Mouse (Mus musculus): ENCODE results near the gene Onecut3.

Onecut3 gene

DNA sequence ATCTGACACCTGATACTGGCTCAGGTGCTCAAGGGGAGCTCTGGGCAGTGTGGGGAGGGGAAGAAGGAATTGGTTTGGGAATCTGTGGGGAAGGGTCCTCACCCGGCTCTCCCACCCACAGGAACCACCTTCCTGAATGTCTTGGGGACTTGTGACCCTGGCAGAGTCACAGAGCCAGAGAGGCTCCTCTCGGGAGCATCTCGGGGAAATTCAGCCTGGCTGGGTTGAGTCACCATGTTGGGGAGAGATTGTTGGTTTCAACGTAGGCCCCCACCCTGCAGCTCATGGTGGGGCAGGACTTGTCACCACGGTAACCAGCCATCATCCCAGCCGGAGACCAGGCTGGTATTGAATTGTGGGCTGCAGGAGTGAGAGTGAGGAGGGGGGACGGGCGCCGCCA lies 10.1 kb downstream of the Onecut3 start:
- no peak for DNase-seq

DNA sequence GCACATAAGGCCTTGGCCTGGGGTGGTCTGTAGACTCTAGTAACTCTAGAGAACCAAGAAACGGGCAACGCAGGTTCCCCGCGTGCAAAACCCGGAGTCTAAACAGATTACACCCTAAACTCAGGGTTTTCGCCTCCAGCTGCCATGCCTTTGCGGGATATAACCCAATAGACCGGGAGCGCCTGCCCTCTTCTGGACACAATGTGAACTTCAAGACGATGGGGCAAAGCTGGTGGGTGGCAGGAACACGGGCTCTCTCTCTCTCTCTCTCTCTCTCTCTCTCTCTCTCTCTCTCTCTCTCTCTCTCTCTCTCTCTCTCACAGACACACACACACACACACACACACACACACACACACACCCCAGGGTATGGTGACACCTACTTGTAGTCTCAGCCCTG lies 11.6 kb downstream of the Onecut3 start:
- DNase-seq: no peak

DNA sequence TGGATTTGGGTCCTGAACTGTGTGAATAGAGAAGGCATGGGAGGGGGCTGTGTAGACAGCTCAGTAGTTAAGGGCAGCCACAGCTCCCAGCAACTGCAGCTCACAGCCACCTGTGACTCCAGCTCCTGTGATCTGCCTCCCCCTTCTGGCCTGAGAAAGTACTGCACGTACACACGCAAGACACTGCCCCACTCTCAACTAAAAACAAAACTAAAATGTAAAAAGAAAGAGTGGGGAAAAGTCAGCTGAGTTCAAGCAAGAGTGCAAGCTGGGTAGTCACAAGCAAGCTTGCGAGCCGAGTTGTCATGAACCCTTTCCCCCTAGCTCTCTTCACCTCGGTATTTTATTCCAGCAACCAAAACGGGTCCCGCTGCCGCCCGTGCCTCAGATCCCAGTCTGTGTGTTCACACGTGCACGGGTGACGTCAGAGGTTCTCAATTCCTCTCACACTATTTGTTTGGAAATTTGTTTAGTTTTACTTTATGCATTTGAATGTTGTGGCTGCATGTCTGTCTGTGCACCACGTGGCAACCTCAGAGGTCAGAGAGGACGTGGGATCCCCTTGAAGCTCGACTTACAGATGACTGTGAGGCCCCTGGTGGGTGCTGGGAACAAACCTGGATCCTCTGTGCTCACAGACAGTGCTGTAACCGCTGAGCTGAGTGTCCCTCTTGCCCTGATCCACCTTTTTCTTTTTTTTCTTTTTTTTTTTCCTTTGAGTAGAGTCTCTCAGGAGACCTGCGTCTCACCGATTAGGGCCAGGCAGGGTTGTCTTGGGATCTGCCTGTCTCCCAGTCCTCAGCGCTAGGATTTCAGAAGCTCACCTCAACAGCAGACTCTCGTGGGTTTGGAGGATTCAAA lies 15.0 kb downstream of the Onecut3 start:
- peak; percentile 56 to 62 for DNase-seq

DNA sequence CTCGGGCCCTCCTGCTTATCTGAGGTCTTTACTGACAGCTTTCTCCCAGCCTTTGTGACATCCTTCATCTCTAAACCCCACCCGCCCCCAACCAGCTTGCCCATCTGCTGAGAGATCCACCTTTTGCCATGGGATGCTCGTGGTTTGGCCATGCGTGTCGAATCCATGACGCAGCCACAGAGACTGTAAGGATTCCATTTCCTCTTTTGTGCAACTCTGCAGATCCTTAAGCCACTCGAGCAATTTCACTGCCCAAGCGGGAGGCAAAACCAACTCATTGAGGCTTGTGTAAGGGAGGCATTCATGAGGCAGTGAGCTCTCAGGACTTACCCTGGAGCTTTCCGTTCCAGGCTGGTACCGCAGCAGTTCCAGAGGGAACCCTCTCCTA lies 15.6 kb downstream of the Onecut3 start:
- DNase-seq: no peak

DNA sequence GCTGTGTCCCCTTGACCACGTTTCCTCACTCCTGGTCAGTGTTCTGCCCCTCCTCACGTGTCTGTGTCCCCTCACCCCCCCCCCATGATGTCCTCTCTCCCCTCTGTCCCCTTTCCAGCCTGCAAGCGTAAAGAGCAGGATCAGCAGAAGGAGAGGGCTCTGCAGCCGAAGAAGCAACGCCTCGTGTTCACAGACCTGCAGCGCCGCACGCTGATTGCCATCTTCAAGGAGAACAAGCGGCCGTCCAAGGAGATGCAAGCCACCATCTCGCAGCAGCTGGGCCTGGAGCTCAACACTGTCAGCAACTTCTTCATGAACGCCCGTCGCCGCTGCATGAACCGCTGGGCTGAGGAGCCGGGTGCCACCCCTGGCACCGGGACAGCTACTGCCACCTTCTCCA lies 19.1 kb downstream of the Onecut3 start:
- DNase-seq: no peak

DNA sequence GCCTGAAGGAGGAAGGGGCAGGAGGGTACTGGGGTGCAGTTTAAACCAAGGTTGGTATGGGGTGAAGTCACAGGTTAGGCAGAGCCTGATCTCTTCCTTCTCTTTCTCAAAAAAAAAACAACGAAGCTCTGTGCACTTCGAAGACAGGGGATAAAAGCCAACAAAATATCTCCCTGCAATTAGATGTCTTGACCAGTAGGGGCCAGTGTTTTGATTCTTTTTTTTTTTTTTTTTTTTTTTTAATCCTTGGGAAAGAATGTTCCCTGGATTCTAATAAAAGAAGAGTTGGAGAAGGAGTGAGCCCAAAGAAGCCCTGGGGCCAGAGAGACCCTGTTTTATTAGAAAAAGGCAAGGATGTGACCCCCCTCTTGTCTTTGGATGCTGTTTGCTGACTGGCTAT lies 24.7 kb downstream of the Onecut3 start:
- no peak for DNase-seq

DNA sequence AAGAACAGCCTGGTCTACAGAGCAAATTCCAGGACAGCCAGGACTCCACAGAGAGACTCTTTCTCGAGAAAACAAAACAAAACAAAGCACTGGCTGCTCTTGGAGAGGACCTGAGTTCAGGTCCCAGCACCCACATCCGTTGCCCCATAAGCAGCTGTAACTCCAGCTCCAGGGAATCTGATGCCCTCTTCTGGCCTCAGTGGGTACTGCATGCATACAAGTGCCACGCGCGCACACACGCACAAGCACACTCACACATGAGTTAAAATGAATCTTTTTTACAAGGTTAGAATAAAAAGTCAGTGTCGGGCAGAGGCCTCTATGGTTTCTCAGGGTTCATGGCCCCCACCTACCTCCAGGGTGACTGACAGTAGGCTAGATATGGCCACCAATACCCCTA lies 28.7 kb downstream of the Onecut3 start:
- no peak for DNase-seq

DNA sequence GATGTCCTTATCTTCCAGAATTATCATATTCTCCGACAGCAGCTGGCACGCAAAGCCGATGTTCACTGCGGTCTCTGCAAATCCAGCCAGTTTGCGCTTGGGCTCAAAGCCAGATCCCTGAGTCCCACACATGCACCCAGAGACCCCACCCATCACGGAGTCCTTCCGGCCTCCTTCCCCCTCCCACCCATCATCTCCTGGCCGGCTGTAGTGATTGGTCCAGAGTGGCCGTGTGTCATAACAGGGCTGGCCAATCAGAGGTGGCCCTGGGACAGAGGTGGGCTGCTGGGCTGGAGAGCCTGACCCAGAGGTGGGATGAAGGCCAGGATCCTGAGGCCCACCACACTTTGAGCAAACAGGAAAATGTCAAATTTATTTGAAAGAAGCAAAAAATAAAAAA lies 31.5 kb downstream of the Onecut3 start:
- DNase-seq: no peak

DNA sequence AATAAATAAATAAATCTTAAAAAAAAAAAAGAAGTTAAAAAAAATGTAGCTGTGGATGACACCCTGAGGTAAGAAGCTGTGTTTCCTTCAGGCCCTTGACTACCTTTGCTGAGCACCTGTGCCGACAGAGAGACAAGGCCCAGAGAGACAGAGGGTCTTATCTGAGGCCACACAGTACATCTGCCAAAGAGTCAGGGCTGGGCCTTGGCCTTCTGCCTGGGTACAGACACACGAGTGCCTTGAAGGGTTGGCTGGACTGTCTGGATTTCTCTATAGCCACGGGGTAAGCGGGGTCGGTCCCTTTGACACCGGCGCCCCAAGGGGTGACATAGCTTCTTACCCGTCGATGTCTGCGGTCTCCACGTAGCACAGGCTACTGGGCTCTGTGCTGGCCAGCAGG lies 38.1 kb downstream of the Onecut3 start:
- DNase-seq: no peak

DNA sequence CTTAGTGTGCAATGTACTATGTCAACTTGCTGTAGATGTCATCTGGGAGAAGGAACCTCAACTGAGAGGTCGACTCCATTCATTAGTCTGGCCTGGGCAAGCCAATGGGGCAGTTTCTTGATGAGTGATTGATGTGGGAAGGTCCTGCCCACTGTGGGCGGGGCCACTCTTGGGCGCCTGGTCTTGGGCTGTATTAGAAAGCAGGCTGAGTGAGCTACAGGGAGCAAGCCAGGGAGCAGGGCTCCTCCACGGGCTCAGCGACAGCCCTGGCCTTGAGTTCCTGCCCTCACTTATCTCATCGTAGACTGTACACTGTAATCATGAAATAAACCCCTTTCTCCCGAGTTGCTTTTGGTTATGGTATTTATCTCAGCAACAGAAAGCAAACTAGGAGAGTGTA lies 39.1 kb downstream of the Onecut3 start:
- DNase-seq: no peak

DNA sequence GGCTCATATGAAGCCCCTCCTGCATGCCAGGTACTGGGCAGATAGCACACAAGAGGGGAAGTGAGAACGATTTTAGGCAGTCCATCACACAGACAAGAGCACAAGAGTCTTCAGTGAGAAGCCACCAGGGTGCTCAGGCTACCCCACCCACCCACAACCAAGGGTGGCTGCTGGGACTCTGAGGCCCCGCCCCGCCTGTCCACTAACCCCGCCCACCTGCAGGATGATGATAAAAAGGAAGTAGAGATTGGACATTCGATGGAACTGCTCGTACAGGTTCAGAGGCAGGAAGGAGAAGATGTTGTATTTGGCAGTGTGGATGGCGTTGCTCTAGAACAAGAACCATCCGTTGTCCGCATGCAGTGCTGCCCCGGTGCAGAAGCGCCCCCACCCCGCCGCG lies 40.4 kb downstream of the Onecut3 start:
- DNase-seq: no peak

DNA sequence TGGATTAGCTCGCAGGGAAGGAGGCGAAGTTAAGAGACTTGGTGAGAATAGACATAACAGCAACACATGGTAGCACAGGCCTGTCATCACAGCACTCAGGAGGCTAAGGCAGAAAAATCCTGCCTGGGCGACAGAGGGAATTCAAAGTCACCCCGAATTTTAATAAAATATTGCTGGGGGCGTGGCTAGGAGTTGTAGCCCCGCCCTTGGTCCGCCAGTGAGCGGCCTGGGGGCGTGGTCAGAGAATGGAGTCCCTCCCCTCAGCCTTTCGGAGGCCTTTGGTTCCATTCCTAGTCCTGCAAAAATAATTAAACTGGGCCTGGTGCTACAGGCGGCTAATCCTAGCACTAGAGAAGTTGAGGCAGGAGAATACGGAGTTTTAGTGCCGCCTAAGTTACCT lies 41.1 kb downstream of the Onecut3 start:
- no peak for DNase-seq

DNA sequence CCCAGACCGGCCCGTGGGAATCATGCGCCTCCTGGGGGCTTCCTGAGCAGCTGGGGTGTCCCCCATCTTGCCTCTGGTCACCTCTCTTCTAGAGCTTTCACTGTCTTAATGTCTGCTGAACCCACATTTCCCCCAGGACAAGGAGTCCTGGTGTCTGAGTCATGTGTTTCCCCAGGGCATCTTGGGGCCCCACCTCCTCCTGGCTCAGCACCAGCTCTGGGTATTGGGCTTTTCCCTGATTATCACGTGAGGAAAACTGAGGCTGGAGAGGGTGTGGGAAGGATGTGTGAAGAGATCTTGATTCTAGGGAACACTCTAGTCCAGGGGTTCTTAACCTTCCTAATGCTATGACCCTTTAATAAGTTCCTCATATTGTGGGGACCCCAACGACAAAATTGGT lies 43.5 kb downstream of the Onecut3 start:
- DNase-seq: no peak

DNA sequence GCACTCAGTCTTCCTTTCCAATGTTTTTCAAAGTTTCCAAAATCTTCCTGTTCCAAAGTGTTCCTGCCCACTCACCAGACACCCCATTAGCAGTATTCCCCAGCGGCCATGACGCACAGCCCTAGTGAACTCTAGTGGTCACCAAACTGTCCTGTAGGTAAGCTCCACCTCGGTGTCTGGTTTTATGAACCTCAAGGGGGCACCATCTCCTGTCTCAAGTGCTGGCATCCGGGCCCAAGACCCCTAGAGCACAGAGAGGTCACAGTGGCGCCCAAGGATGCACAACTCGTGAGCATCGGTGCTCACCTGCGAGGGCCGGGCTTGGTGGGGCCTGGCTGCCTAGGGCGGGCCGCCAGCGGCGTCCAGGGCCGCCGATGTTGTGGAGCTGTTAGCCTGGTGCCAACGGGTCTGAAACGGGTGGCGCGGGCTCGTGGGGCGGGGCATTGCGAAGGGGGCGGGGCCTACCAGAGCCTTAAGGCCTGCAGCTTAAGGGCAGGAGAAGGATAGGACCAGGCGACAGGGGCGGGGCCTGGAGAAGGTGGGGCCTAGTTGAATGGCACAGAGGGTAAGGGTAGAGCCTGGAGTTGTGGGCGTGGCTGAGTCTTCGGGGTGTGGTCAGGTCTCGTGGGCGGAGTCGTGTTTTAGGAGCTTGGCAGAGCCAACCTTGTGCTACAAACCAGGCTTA lies 44.2 kb downstream of the Onecut3 start, which contains the start of gene Atp8b3:
Atp8b3 (minus strand) TSS at position 415 of the 685 bp plus-strand sequence.
- DNase-seq: peak; percentile 62 to 77

DNA sequence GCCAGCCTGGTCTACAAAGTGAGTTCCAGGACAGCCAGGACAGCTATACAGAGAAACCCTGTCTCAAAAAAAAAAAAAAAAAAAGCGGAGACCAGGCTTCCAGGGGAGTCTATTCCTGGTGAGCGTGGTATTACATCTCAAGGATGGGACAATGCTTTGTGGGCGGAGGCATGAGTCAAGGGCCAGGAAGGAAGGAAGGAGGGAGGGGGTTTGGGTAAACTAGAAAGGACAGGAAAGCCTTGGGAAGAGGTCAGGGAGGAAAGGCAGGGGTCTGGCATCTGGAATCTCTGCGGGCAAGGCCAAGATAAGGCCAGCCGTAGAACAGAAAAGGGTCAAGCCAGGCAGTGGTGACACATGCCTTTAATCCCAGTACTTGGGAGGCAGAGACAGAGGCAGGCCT lies 44.9 kb downstream of the Onecut3 start:
- DNase-seq: no peak

DNA sequence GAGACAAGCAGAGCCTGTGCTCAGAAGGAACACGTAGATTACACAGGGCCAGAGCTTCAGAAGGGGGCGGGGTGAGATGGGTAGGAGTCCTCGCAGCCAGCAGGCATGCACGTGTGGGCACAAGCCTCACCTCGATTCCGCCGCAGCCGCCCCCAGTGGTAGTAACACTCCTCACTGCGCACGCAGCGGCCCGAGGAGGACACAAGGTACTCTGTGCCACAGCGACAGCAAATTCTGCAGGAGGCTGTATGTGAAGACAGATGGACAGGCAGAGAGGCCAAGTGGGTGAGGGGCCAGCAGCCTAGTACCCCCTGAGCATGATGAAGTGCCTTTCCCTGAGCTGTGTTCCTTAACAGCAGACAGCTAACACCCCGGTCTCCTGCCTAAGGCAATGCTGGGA lies 49.2 kb downstream of the Onecut3 start:
- no peak for DNase-seq

DNA sequence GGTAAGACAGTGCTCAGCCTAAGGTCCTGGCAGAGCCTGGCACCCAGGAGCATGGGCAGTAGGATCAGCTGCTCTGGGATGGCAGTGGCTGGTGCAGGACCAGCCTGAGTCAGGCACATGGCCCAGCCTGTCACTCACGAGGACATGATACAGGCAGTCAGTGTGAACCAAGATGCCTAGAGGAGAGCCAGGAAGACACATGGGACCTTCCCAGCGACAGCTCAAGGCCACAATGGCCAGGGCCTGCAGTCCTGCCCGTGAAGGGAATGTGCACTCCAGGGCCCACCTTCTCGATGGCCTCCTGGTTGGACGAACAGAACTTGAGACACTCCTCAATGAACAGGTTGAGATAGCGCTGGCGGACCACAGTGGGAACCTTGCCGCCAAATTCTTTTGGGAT lies 51.0 kb downstream of the Onecut3 start:
- no peak for DNase-seq

DNA sequence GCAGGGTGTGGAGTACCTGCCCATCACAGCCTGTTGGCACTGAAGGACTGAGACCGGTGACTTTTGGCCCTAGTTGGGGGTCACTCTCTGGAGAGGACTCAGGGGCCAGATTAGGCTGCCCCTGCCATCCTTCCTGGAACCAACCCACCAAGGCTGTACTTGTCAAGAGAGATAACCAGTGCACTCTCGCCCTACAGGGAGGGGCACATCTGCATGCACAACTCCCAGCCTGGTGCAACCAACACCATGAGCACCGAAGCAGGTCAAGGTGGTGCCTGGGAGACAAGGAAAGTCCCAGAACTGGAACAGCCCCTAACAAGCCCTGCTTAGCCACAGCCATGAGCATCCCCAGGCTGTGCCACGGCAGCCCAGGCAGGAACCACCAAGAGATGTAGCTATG lies 52.3 kb downstream of the Onecut3 start:
- no peak for DNase-seq

DNA sequence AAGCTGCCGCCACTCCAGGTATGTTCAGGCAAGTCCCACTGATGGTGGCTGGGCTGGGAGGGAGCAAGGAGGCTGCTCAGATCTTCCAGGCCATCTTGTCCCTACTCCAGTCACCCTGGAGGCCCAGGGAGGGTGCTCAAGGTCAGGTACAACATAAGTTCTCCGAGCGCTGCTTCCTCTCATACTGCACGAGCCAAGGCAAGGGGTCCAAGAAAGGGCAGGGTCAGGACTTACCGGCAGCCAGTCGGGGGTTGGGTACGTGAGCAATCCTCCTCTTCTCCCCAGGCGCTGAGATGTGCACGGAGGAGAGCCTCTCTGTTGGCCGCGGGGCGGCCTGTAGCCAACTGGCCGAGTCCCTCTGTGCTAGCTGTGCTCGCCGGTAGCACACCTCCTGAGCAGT lies 52.9 kb downstream of the Onecut3 start:
- DNase-seq: no peak

DNA sequence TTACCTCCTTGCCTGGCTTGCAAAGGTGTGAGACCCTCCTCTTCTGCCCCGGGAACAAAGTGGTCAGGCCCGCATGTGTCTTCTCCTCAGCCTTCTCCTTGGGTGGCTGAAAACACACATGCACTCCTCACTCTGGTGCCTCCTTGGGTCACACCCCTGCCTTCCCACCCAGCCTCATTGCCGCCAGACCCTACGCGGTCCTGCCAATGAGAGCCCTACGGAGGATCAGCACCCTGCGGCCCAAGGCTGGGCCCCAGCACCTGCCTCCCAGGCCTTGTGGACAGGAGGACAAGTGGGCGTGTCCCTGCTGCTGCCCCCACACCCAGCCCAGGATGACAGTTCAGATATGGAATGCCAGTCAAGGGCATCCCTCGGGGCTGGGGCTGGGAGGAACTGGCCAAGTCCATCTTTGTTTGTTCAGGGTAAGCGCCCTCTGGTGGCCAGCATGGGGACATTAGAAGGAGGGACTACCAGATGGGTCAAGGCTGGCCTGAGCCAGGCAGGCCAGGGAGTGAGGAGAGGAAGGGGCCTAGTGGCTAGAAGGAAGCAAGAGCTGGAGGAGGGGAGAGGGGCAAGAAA lies 53.9 kb downstream of the Onecut3 start:
- no peak for DNase-seq

DNA sequence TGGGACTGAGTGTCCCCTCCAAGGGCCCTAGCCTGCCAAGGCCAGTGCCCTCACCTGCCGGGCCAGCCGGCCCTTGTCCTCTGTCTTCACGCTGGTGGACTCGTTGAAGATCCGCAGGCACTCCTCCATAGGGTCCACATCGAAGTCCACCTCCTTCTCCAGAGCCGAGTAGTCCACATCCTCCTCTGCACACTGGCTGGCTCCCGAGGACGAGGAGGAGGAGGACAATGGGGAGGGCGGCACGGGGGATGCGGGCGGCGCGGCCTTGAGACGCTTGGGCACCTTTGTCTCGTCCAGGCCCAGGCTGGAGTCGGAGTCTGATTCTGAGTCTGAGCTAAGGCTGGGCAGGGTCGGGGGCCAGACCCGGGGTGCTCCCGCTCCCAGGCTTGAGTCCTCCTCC lies 54.6 kb downstream of the Onecut3 start:
- no peak for DNase-seq

DNA sequence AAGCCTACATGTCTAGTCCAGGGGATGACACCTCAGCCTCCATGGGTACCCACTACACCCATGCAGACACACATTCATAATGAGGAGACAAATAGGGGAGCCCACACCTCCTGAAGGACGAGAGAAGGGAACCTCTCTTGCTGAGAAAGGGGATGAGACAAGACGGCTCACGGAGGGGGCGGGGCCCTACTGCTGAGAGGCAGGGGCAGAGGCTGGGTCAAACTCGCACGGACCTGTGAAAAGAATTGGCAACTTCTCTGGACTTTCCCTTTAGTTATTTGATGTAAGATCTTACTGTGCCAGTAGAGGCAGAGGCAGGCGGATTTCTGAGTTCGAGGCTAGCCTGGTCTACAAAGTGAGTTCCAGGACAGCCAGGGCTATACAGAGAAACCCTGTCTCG lies 57.7 kb downstream of the Onecut3 start:
- no peak for DNase-seq

DNA sequence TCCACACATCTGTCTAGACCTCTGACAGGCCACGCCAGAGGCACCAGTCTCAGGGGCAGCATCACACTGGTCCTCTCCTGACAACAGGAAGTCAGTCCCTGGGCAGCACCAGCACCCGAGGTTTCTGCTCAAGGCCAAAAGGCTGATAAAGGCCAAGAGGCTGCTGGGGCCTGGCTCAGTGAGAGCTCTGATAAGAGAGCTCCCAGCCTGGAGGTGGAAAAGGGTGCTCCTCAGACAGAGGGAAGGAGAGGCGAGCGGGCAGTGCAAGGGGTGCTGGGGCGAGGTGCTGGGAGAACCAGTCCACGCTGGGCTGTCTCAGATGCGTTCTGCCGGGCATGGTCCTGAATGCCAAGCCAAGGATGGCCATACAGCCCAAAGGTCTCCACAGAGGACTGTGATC lies 58.9 kb downstream of the Onecut3 start:
- DNase-seq: no peak

DNA sequence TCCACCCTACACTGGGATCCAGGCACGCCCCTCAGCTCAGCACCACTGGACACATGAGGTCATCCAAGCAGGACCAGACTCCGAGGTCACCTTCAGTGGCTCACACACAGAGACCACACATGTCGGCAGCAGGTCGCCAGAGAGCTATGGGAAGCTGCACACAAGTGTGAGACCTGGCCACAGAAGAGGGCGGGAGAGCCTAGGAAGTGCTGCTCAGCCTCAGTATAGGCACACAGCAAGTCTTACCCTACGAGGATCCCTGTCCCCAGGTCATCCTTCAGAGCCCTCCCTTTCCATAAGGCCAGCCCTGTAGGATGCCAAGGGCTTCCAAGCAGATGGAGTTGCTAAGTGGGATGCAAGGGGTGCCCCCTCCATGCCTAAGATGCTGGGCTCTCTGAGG lies 59.4 kb downstream of the Onecut3 start:
- DNase-seq: no peak

Measured in thymus, adult 18-20 months (tissue).